Mouse (Mus musculus) left cerebral cortex, adult 2 months (tissue): ENCODE data around the gene Erap1. TPM values are rescaled to one million over a fixed set of nuclear protein-coding genes. Genes with fewer than 3 reads are reported as not detected.

ENCODE experiments used
- DNase-seq, 2 experiments: peaks; one replicate each; pipeline ENCODE4 v3.0.0; 2021 to 2022; ENCODE audit warnings: low spot score in 2 of 2, mixed read lengths in 1 of 2; ENCODE audit errors: extremely low spot score in 1 of 2
- H3K27ac ChIP-seq: fragments of 200-600 bp; 2 replicates; pipeline ENCODE4 v1.8.1; 2022
- H3K4me3 ChIP-seq: fragments of 200-600 bp; 2 replicates; pipeline ENCODE4 v1.8.1; 2022
- CTCF ChIP-seq: fragments of 200-600 bp; IDR thresholded peaks from 2 replicates; pipeline ENCODE4 v1.8.1; 2022; ENCODE audit warnings: antibody characterized with exemption, mild to moderate bottlenecking, moderate library complexity
- intact Hi-C: fragments of 180-260 bp; cut with DNase I; formaldehyde crosslinking; loops from one replicate; pipeline ENCODE4 v1.15.1; 2025
- total RNA-seq, 2 experiments: library from RNA; stranded (reverse); gene quantifications; 2 replicates each; pipeline ENCODE4 v1.2.3; 2021

Gene Erap1
- total RNA-seq, 2 experiments from 2014 or later = 11.0 to 15.1 TPM

- intact Hi-C loops = no loop called here
- no peak for TF ChIP-seq CTCF
- DNase-seq = no peak
These were observed 56.3 kb downstream of the Erap1 start for GRCm38 (mm10) chr13:74695497-74696193.

GRCm38 (mm10) chr13:74696225-74696624 lies 56.9 kb downstream of the Erap1 start:
- no peak overlapping the region for H3K27ac ChIP-seq
- intact Hi-C loops = no loop called here
- DNase-seq = no peak
- TF ChIP-seq CTCF = no peak
- H3K4me3 ChIP-seq = no peak overlapping the region

More at GRCm38 (mm10) chr13:74695497-74696193, 56.3 kb downstream of the Erap1 start:
- H3K4me3 ChIP-seq = no peak overlapping the region
- no peak overlapping the region for H3K27ac ChIP-seq

GRCm38 (mm10) chr13:74719002-74719401 lies 79.6 kb downstream of the Erap1 start:
- H3K4me3 ChIP-seq = no peak overlapping the region
- TF ChIP-seq CTCF = no peak
- intact Hi-C loops = no loop called here
- no peak overlapping the region for H3K27ac ChIP-seq
- DNase-seq = no peak

- intact Hi-C loops = no loop called here
- DNase-seq = no peak
- TF ChIP-seq CTCF = no peak
- H3K27ac ChIP-seq = no peak overlapping the region
- H3K4me3 ChIP-seq = no peak overlapping the region
These were observed 94.4 kb downstream of the Erap1 start for GRCm38 (mm10) chr13:74733726-74734125.

GRCm38 (mm10) chr13:74735834-74736233 lies 96.5 kb downstream of the Erap1 start:
- intact Hi-C loops = no loop called here
- H3K4me3 ChIP-seq = no peak overlapping the region
- no peak overlapping the region for H3K27ac ChIP-seq
- no peak for TF ChIP-seq CTCF
- no peak for DNase-seq

- Histone ChIP-seq H3K4me3 (no peak overlapping the region), H3K27ac (no peak overlapping the region)
- intact Hi-C loops = no loop called here
- DNase-seq = no peak
- no peak for TF ChIP-seq CTCF
These were observed 97.0 kb downstream of the Erap1 start for GRCm38 (mm10) chr13:74736396-74736795.

Other genes starting within 250 kb of the Erap1 start
- 1 to 10 TPM; 4.6 to 5.2 TPM for gene Zfp72, start 248.7 kb upstream of the Erap1 start, total RNA-seq
- gene Ftl1-ps1, start 239.9 kb upstream of the Erap1 start, total RNA-seq = 100 to 1,000 TPM; 143 to 162 TPM
- 1 to 10 TPM; 7.2 to 8.5 TPM for gene Zfp825, start 145.6 kb upstream of the Erap1 start, total RNA-seq
- gene Cast, start 169.2 kb downstream of the Erap1 start, total RNA-seq = 10 to 100 TPM; 10.3 to 11.5 TPM